Mouse (Mus musculus): ENCODE results near the gene Atox1. TPM values are rescaled to one million over a fixed set of nuclear protein-coding genes. Genes with fewer than 3 reads are reported as not detected.

Atox1 gene
- 10 to 100 TPM in 8 of 26 experiments, 1 to 10 TPM in 18; 5.3 to 36.2 (median 8.4) TPM for total RNA-seq (2018; cell fraction: chromatin; rRNA removed)
- 100 to 1,000 TPM; 179 to 407 (median 276) TPM for total RNA-seq (2018; cell fraction: cytosol; rRNA removed)
- total RNA-seq (2018; cell fraction: nucleus; rRNA removed): 10 to 100 TPM; 14.4 to 48.4 (median 29.2) TPM
- 117 to 443 TPM (median 360 TPM) in 3 replicates for polyA plus RNA-seq (2018)

DNA sequence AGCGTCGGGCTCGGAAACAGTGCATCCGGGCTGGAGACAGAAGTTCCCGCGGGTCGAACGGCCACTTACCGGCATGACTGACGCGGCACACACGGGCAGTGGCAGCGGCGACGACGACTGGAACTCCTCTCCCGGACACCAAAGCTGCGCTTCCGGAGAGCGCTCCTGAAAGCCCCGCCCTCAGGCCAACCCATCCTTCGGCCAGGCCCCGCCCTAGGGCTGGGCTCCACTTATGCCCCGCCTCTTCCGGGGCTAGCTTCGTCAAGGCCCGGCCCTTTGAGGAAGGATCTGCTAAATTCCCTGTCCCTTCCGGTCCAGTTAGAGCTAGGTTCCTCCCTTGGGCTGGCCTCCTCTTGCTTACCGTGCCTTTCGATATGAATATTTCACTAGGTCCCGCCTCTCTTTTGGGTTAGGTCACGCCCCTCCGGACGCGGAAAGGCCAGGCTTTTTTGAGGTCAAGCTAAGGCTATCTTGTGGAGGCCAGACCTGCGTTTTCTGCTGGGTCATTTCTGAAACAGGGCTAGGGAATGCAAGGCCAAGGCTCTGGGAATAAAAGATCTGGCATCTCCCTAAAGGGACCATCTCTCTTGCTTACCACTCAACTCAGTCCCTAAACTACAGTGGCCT, at the start of gene Atox1:
Gene Atox1, minus strand, starts transcription at position 221 of the 627 bp plus-strand sequence.
- peaks cover 48% of the 10 kb centered on the region for H3K79me2 ChIP-seq (ENCODE audit: inconsistent target)
- peak within 1 kb of the TSS; percentile 77 for H3K27ac ChIP-seq
- H3K36me3 ChIP-seq (ENCODE audit: inconsistent target): no peaks in the 10 kb centered on the region
- H3K4me3 ChIP-seq (ENCODE audit: inconsistent target): peak within 1 kb of the TSS; percentile 97
- under 1% methylated on average over 32 of the region's 36 CpGs for WGBS (ENCODE audit: missing documents)

DNA sequence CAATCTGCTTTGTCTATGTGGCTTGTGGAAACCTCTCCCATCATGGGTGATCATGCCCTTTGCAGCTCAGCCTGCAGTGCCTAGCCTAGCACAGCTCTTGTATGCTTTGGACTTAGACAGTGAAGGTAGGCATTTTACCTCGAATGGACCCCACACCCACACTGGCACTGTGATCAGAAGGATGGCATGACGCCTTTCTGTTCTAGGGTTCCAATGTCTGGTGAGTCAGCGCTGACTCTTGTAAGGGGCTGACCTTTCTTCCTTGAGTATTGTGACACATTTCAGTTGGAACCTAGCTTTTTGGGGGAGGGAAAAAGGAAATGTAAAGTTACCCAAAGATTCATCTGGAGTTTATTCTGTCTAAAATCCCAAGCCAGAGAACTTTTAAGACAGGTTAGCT, 44.4 kb upstream of the Atox1 start:
- Histone ChIP-seq H3K36me3 (ENCODE audit: inconsistent target) (0 out of 2 replicates have a peak, but pooled peaks cover 2% of the 10 kb centered on the region), H3K4me3 (ENCODE audit: inconsistent target) (no peak overlapping the region), H3K79me2 (ENCODE audit: inconsistent target) (no peaks in the 10 kb centered on the region)

DNA sequence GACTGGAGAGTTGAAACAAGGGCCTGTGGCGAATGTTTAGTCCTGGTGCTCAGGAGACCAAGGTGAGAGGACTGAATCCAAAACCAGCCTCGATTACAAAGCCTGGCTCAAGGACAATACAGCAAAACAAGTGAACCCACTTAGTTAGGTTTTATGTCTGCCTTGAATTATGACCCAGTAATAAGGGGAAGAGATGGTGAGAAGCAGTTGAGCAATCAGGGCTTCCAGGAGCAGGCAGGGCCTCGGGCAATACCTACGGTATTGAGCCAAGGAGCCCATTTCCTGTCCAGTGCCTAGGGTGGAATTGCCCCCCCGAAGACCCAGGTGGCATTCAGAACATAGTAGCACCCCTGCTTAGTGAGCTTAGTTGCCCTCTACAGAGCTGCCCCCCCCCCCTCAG, 41.8 kb upstream of the Atox1 start:
- H3K4me3 ChIP-seq (ENCODE audit: inconsistent target): no peak overlapping the region
- peaks cover 27% of the 10 kb centered on the region for H3K36me3 ChIP-seq (ENCODE audit: inconsistent target)
- WGBS (ENCODE audit: missing documents): 50% methylated on average over 5 of the region's 5 CpGs
- H3K27ac ChIP-seq: no peak overlapping the region
- no peaks in the 10 kb centered on the region; the same call in 1 of the 2 replicates for H3K79me2 ChIP-seq (ENCODE audit: inconsistent target)

More for the DNA sequence above, 44.4 kb upstream of the Atox1 start:
- WGBS (ENCODE audit: missing documents): 38% methylated on average over 3 of the region's 3 CpGs
- H3K27ac ChIP-seq: no peak overlapping the region

DNA sequence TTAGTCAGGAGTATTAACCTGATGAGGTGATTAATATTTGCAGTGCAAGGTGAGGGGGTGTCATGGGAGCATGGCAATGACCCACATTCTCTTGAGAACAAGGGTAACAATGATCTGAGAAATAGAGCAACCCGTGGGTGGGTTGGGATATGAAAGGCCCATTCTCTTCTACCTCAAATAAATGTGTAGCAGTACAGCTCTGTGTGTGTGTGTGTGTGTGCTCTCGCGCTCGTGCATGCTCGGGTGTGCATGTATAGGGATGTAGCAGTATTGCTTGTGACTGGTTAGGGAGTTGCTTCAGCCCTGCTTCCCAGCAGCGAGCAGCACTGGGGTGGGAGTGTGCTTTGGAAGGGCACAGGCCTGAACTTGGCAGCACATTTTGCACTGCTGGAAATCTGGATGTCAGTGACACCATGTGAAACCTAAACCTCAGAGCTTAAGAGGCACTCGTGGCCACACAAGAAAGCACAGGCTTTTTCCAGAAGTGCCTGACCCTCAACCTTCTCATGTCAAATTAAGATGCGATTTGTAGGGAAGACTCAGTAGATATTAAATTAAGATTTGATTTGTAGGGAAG, 41.0 kb upstream of the Atox1 start:
- 82% methylated on average over 8 of the region's 8 CpGs for WGBS (ENCODE audit: missing documents)
- no peak overlapping the region for H3K4me3 ChIP-seq (ENCODE audit: inconsistent target)
- no peaks in the 10 kb centered on the region; the same call in 1 of the 2 replicates for H3K79me2 ChIP-seq (ENCODE audit: inconsistent target)
- no peak overlapping the region for H3K27ac ChIP-seq
- peaks cover 32% of the 10 kb centered on the region for H3K36me3 ChIP-seq (ENCODE audit: inconsistent target)

DNA sequence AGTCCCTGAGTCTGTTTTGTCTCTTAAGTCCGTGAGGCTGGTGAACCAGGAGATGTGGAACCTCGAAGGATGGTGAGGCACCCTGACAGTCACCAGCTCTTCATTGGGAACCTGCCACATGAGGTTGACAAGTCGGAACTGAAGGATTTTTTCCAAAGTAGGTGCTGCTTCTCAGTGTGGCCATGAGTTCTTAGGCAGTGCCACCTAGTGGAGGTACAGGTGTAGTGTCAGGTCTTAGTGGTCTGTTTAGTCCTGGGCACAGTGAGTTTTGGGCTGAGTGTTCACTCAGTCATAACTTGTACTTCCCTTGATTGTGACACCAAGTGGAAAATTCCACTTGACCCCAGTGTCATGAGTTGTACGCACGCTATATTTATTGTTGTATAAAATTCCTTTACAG, 36.8 kb upstream of the Atox1 start:
- peaks cover 73% of the 10 kb centered on the region for H3K36me3 ChIP-seq (ENCODE audit: inconsistent target)
- H3K27ac ChIP-seq: no peak overlapping the region
- WGBS (ENCODE audit: missing documents): 86% methylated on average over 5 of the region's 5 CpGs
- no peak overlapping the region for H3K4me3 ChIP-seq (ENCODE audit: inconsistent target)
- no peaks in the 10 kb centered on the region; the same call in 1 of the 2 replicates for H3K79me2 ChIP-seq (ENCODE audit: inconsistent target)

DNA sequence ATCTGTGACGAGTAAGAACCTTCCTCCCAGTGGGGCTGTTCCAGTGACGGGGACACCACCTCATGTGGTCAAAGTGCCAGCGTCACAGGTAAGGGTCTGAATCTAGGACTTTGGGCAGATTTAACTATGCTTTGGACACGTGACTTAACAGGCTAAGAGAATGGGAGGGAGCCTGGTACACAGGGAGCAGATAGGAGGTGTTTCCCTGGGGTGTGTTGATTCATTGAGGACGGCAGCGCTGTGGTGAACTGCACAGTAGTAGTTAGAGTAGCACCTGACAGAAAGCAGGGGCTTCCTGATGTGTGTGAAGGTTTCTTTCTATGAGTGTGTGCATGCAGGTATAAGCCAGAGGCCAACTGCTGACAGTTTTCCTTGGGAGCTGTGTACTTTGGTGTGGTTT, 35.1 kb upstream of the Atox1 start:
- no peak overlapping the region for H3K4me3 ChIP-seq (ENCODE audit: inconsistent target)
- 95% methylated on average over 6 of the region's 6 CpGs for WGBS (ENCODE audit: missing documents)
- peaks cover 88% of the 10 kb centered on the region for H3K36me3 ChIP-seq (ENCODE audit: inconsistent target)
- no peak overlapping the region for H3K27ac ChIP-seq
- no peaks in the 10 kb centered on the region; the same call in 1 of the 2 replicates for H3K79me2 ChIP-seq (ENCODE audit: inconsistent target)

DNA sequence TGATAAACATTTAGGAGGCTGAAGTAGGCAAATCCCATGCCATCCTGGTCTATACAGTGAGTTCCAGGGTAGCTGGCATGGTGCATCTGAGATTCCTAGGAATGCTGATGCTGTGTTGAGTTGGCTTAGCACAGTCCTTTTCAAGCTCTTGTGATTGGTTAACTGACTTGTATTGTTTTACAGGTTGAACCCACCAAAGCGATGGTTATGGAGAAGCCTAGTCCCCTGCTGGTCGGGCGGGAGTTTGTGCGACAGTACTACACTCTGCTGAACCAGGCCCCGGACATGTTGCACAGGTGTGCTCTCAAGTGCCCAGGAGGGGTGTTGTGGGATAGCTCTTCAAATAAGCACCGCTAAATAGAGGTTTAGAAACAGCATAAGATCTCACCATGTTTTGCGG, 24.4 kb upstream of the Atox1 start:
- WGBS (ENCODE audit: missing documents): 98% methylated on average over 7 of the region's 7 CpGs
- Histone ChIP-seq H3K4me3 (ENCODE audit: inconsistent target) (no peak overlapping the region), H3K79me2 (ENCODE audit: inconsistent target) (peaks cover 100% of the 10 kb centered on the region), H3K36me3 (ENCODE audit: inconsistent target) (peaks cover 64% of the 10 kb centered on the region), H3K27ac (no peak overlapping the region)

DNA sequence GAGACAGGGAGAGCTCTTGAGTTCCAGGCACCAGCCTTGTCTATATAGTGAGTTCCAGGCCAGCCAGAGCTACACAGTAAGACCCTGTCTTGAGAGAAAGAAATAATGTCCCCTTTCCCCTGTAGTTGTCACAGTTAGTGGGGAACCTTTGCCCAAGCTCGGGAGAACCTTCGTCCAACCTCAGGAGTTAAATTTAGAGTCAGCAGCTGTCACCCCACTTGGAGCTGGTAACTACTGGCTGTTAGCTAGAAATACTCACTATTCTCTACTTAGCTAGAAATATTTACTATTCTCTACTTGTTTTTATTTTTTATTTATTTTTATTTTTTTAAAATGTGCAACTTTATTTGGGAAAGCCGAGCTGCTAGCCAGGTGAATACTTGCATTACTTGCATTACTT, 12.2 kb upstream of the Atox1 start:
- no peak overlapping the region for H3K4me3 ChIP-seq (ENCODE audit: inconsistent target)
- H3K27ac ChIP-seq: no peak overlapping the region
- WGBS (ENCODE audit: missing documents): 43% methylated on average over 3 of the region's 3 CpGs

DNA sequence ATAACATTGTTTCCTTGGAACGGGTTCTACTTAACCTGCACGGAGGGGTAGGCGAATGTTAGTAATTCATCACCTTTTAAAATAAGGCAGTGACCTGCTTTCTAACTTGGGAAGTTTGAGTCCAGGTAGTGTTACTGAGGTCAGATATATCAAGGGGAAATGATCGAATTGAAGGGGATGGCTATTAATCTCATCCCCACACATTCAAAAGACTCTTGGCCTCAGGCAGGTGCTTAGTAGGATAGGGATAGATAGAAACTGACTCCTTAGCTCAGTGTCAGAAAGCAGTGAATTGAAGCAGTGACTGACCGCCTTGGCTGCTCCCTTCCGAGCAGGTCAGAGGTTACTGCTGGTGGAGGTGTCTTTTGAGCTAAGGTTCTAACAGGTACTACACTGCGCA, 10.4 kb upstream of the Atox1 start:
- Histone ChIP-seq H3K27ac (no peak overlapping the region), H3K4me3 (ENCODE audit: inconsistent target) (peak overlapping the region; percentile 97; the same call in 1 of the 2 replicates), H3K36me3 (ENCODE audit: inconsistent target) (no peaks in the 10 kb centered on the region), H3K79me2 (ENCODE audit: inconsistent target) (peaks cover 67% of the 10 kb centered on the region)
- 79% methylated on average over 7 of the region's 7 CpGs for WGBS (ENCODE audit: missing documents)

More for the DNA sequence above, 12.2 kb upstream of the Atox1 start:
- peaks cover 84% of the 10 kb centered on the region for H3K79me2 ChIP-seq (ENCODE audit: inconsistent target)
- H3K36me3 ChIP-seq (ENCODE audit: inconsistent target): no peaks in the 10 kb centered on the region

DNA sequence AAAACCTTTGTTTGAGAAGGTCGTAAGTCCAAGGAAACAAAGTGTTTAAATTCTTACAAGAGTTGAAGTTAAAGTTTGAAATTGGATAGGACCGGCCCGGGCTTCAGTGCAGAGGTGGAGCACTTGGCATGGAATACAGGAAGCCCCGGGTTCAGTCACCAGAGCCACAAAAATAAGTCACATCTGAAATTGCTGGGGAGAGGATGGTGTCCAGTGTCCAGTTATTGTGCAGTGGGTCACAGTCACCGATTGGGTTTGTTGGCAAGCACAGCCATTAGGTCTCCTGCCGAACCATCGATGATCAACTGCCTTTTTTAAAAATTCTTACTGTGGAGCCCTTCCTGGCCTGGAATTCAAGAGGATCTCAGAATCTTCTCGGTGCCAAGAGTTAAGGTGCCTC, 9.7 kb upstream of the Atox1 start:
- WGBS (ENCODE audit: missing documents): 15% methylated on average over 8 of the region's 8 CpGs
- H3K36me3 ChIP-seq (ENCODE audit: inconsistent target): no peaks in the 10 kb centered on the region
- H3K27ac ChIP-seq: peak overlapping the region; percentile 65
- peak overlapping the region; percentile 97 for H3K4me3 ChIP-seq (ENCODE audit: inconsistent target)
- H3K79me2 ChIP-seq (ENCODE audit: inconsistent target): peaks cover 60% of the 10 kb centered on the region

DNA sequence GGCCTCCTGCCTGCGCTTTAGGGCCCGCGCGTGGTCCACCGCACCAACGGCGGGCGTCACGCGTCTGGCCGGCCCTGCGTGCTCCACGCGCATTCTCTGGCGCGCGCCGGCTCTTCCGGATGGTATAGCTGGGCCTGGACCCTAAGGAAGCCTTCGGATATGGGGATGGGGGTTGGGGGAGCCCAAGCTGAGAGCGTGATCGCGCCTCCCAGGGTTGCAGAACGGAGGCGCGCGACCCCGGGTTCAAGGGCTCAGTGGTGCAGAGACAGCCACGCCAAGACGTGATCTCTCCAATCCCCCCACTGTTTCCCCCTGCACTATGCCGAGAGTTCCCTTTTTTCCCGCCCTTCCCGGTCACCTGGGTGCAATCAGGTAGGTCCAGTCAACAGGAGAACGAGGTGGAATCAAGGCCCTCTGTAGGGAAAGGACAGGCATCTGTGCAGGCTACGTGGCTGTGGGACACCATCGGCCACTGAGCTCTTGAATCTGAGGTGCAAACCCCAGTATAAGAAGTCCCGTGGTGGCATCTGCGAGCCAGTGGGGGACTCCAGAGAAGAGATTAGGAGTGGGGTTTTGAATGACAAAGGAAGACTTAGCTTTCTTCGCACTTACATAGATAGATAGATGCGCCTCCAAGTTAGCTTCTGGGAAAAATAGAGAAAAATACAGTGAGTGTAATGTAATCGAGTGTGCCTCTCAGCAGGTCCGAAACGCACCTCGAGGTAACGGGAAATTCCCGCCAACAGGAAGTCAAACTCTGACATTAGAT, 9.1 kb upstream of the Atox1 start:
- WGBS (ENCODE audit: missing documents): 0% methylated on average over 41 of the region's 46 CpGs

DNA sequence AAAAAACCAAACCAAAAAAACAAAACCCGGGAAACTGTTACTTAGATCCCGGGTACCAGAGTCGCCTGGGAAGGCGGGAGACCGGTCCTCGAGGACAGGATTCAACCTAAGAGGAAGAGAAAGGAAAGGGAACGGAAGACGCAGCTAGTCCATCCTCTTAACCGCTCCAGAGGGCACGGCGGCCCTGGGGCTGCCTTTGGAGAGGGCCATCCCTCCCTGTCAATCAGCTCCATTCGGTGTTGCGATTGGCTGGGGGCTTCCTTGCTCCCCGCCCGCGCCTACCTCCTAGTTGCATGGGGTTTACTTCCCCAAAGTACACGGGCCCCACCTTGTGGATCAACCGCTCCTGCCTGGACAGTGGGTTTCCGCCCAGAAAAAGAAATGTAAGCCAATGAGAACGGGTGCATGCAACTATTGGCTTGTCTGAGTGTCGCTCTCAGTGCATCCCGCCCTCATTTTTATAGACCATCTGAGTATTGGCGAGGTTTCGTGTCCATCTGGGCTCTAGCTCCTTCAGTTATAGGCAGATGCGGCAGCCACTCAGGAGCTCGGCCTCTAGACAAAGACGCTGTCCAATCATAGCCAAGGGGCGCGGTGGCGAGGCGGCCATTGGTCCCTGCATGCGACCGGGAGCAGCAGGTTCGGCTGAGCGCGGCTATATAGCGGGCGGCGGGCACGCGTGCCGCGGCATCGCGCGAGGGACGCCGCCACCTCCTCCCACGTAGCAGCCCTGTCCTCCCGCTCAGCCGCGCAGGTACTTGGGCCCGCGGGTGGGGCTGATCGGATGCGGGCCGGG, 8.2 kb upstream of the Atox1 start, which contains the start of gene G3bp1:
Gene G3bp1, plus strand, starts transcription at position 638 of the 796 bp plus-strand sequence.
- peak within 1 kb of the TSS; percentile 99 for H3K27ac ChIP-seq
- WGBS (ENCODE audit: missing documents): under 1% methylated on average over 45 of the region's 57 CpGs
- H3K36me3 ChIP-seq (ENCODE audit: inconsistent target): no peaks in the 10 kb centered on the region
- peaks cover 44% of the 10 kb centered on the region for H3K79me2 ChIP-seq (ENCODE audit: inconsistent target)
- peak within 1 kb of the TSS; percentile 97 for H3K4me3 ChIP-seq (ENCODE audit: inconsistent target)

More for the DNA sequence above, 9.1 kb upstream of the Atox1 start:
- no peaks in the 10 kb centered on the region for H3K36me3 ChIP-seq (ENCODE audit: inconsistent target)
- peak overlapping the region; percentile 97 for H3K4me3 ChIP-seq (ENCODE audit: inconsistent target)
- peaks cover 53% of the 10 kb centered on the region for H3K79me2 ChIP-seq (ENCODE audit: inconsistent target)
- H3K27ac ChIP-seq: peak overlapping the region; percentile 65

DNA sequence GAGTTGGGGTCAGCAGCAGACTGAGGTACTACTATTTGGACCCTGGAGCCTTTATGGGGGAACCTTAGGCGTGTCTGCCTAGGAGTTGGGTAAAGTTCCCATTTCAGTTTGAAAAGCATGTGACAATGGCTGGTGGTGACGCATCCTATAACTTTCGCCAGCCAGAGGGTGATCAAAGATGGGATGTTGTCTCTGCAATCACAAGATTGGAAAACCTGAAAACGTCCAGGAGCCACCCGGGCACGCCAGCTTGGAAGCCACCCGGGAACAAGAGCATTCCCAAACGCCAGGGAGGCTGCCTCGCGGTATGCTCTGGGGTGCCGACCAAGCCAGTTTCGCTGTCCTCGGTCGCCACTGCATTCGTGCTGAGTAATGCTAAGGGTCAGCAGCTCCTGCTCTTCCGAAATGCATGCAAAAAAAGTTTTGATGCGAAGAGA, 7.6 kb upstream of the Atox1 start:
- WGBS (ENCODE audit: missing documents): under 1% methylated on average over 17 of the region's 17 CpGs
- Histone ChIP-seq H3K27ac (peak overlapping the region; percentile 99), H3K4me3 (ENCODE audit: inconsistent target) (peak overlapping the region; percentile 65), H3K36me3 (ENCODE audit: inconsistent target) (no peaks in the 10 kb centered on the region), H3K79me2 (ENCODE audit: inconsistent target) (peaks cover 38% of the 10 kb centered on the region)

DNA sequence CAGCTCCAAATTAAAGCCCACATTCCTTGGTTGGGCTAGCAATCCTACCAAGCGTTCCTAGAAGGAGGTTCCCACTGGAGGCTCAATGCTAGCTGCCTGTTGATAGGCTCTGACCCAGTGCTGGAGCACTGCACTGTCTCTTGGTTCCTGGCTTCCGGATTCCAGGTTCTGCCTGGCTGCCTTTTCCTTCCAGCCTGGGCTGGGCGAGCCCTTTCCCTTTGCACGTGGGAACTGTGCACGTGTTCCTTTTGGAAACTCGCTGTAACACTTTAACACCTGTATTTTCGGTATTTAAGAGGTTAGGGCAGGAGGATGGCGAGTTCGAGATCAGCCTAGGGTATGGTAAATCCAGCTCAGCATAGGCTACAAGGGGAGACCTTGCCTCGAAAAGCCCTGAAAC, 7.0 kb upstream of the Atox1 start:
- peaks cover 32% of the 10 kb centered on the region for H3K79me2 ChIP-seq (ENCODE audit: inconsistent target)
- peak overlapping the region; percentile 99 for H3K27ac ChIP-seq
- no peaks in the 10 kb centered on the region for H3K36me3 ChIP-seq (ENCODE audit: inconsistent target)
- peak overlapping the region; percentile 65 for H3K4me3 ChIP-seq (ENCODE audit: inconsistent target)
- 91% methylated on average over 10 of the region's 10 CpGs for WGBS (ENCODE audit: missing documents)
